Mouse (Mus musculus) hindbrain, embryonic 14.5 days (tissue): ENCODE results near the gene Mcm5. TPM values are rescaled to one million over a fixed set of nuclear protein-coding genes. Genes with fewer than 3 reads are reported as not detected.

Experiments
- polyA plus RNA-seq: library from polyadenylated mRNA; unstranded; fragments of >200 nt; fragmentation: Nextera tagmentation; extraction: Ambion mirVana; gene quantifications from 2 replicates; pipeline ENCODE4 v1.2.1, GENCODE M21; 2014

Mcm5 gene
- polyA plus RNA-seq, 1 experiment from 2014 or later = 27.0 TPM

Other genes with a start within 250 kb of the Mcm5 start
- not detected in 2 replicates for gene Isx, start 236.4 kb upstream of the Mcm5 start, polyA plus RNA-seq
- gene Hmgxb4, start 116.2 kb upstream of the Mcm5 start, polyA plus RNA-seq = 41.0 and 43.5 TPM in 2 replicates
- gene Tom1, start 75.9 kb upstream of the Mcm5 start, polyA plus RNA-seq = 33.3 and 36.8 TPM in 2 replicates
- 10.2 and 10.5 TPM in 2 replicates for gene Hmox1, start 15.9 kb upstream of the Mcm5 start, polyA plus RNA-seq
- gene Rasd2, start 104.4 kb downstream of the Mcm5 start, polyA plus RNA-seq = 4.6 TPM in 2 replicates